Comparison of ENCODE assay signal across 8 mouse cellular contexts in genomic region chr3:69005338-69006245, GRCm38 (mm10). TPM values are rescaled to one million over a fixed set of nuclear protein-coding genes. Genes with fewer than 3 reads are reported as not detected.
DNase-seq lines count a peak whose midpoint lies in the region; ATAC-seq and TF ChIP-seq lines count a peak whose summit lies in the region.

No protein-coding gene starts in this region.

- peak overlapping the region; percentile 96 for H3K27ac ChIP-seq in ES-E14 (ENCODE audit: insufficient read depth, low read depth, low read length, poor library complexity, severe bottlenecking)
- peak overlapping the region; percentile 93 for H3K27ac ChIP-seq in forebrain, embryonic 13.5 days
- H3K27ac ChIP-seq in layer of hippocampus, adult 2 months: peak overlapping the region; percentile 93

- DNase-seq in ES-E14 (ENCODE audit: low read depth, low spot score): peak; percentile 28
- peak; percentile 54 for DNase-seq in cerebellum, adult 11 months
- peak; percentile 39 for DNase-seq in heart, postnatal 25 days (ENCODE audit: low spot score)
- DNase-seq in layer of hippocampus, adult 2 months (ENCODE audit: low spot score in 2 of 2): peak; percentile 2 to 14
- peak; percentile 71 for DNase-seq in lung, postnatal 10 days
- DNase-seq in ovary, postnatal 10 days (ENCODE audit: low spot score): peak; percentile 44
- DNase-seq in thymus, postnatal 14 days: peak; percentile 63

- peak; percentile 19; the same call in 1 of the 2 replicates for TF ChIP-seq CTCF in layer of hippocampus, adult 2 months (conservative IDR thresholded peaks at IDR 0.05)

- peak overlapping the region; percentile 97 for H3K4me3 ChIP-seq in ES-E14 (ENCODE audit: insufficient read depth in 1 of 2, low read depth in 1 of 2, low read length in 2 of 2, poor library complexity in 1 of 2, severe bottlenecking in 1 of 2)
- H3K4me3 ChIP-seq in forebrain, embryonic 13.5 days: peak overlapping the region; percentile 99
- peak overlapping the region; percentile 77 for H3K4me3 ChIP-seq in layer of hippocampus, adult 2 months

- intact Hi-C loops in heart, postnatal 25 days (cut with DNase I): loop anchor here (2.0 kb wide), 2 partner anchors 37 to 121 kb away; partner anchors contain the start of gene Kpna4

- H3K4me1 ChIP-seq in ES-E14 (ENCODE audit: control insufficient read depth in 2 of 2, insufficient read depth in 2 of 2, low read length in 2 of 2, poor library complexity in 1 of 2): 0 out of 4 replicates have a peak, but pooled peaks cover 0 to 2% of the 10 kb centered on the region in 2 experiments
- H3K4me1 ChIP-seq in forebrain, embryonic 13.5 days: peaks cover 35% of the 10 kb centered on the region

- WGBS in forebrain, embryonic 13.5 days: under 1% methylated on average over 71 of the region's 72 CpGs

- no peaks in the 10 kb centered on the region; the same call in 1 of the 2 replicates for H3K36me3 ChIP-seq in ES-E14 (ENCODE audit: control insufficient read depth, insufficient read depth, low read length, poor library complexity, severe bottlenecking)
- H3K36me3 ChIP-seq in forebrain, embryonic 13.5 days (ENCODE audit: poor library complexity, severe bottlenecking): no peaks in the 10 kb centered on the region

- H3K9ac ChIP-seq in ES-E14 (ENCODE audit: insufficient read depth, low read depth, low read length, poor library complexity, severe bottlenecking): peak overlapping the region; percentile 99
- peak overlapping the region; percentile 94 for H3K9ac ChIP-seq in forebrain, embryonic 13.5 days

- H3K9me3 ChIP-seq in ES-E14 (ENCODE audit: control insufficient read depth, insufficient read depth, low read depth, low read length): no peaks in the 10 kb centered on the region
- no peaks in the 10 kb centered on the region for H3K9me3 ChIP-seq in forebrain, embryonic 13.5 days (replicated peaks)

- peak overlapping the region; percentile 84 for H3K4me2 ChIP-seq in forebrain, embryonic 13.5 days

- in situ Hi-C loops in ES-E14 (cut with MboI; ENCODE audit: low sequenced_read_pairs in 2 of 2, unreplicated experiment in 2 of 2): no loop called here

- H3K27me3 ChIP-seq in forebrain, embryonic 13.5 days: no peaks in the 10 kb centered on the region

- ATAC-seq in forebrain, embryonic 13.5 days: peak; percentile 62

TF ChIP-seq in ES-E14, 5 proteins besides CTCF, POLR2A, EP300 and RAD21:
- TF ChIP-seq HCFC1 (IDR thresholded peaks at IDR 0.05; ENCODE audit: borderline replicate concordance, insufficient read depth, low read length) (no peak), ZNF384 (IDR thresholded peaks at IDR 0.05; ENCODE audit: low read depth, low read length) (no peak), CHD2 (IDR thresholded peaks at IDR 0.05; ENCODE audit: low read depth, low read length) (no peak), MAFK (IDR thresholded peaks at IDR 0.05; ENCODE audit: insufficient read depth, low read depth, low read length) (no peak), ZC3H11A (IDR thresholded peaks at IDR 0.05; ENCODE audit: borderline replicate concordance, low read depth, low read length) (no peak)

RNA-seq across cellular contexts. Expression of gene Smc4, which starts 1.1 kb away (rescaled TPM):
- 63.7 and 91.4 TPM in 2 replicates for total RNA-seq in ES-E14 (2012; rRNA removed)
- polyA plus RNA-seq in forebrain, embryonic 13.5 days (2015; fragmentation: Nextera tagmentation; extraction: Ambion mirVana): 177 and 180 TPM in 2 replicates
- total RNA-seq in heart, postnatal 25 days (2021): 10 to 100 TPM; 15.3 to 16.0 TPM
- total RNA-seq in layer of hippocampus, adult 2 months (2021): 1 to 10 TPM; 6.6 to 7.7 TPM

RNA-seq across cellular contexts. Expression of gene Ift80, which starts 1.2 kb away (rescaled TPM):
- 9.9 and 16.5 TPM in 2 replicates for total RNA-seq in ES-E14 (2012; rRNA removed)
- polyA plus RNA-seq in forebrain, embryonic 13.5 days (2015; fragmentation: Nextera tagmentation; extraction: Ambion mirVana): 12.8 and 13.9 TPM in 2 replicates
- 1 to 10 TPM; 4.1 to 7.0 TPM for total RNA-seq in heart, postnatal 25 days (2021)
- 10 to 100 TPM; 25.5 to 27.0 TPM for total RNA-seq in layer of hippocampus, adult 2 months (2021)

RNA-seq across cellular contexts. Expression of gene Trim59, which starts 39.0 kb away (rescaled TPM):
- total RNA-seq in ES-E14 (2012; rRNA removed): 52.1 and 59.7 TPM in 2 replicates
- polyA plus RNA-seq in forebrain, embryonic 13.5 days (2015; fragmentation: Nextera tagmentation; extraction: Ambion mirVana): 132 and 134 TPM in 2 replicates
- total RNA-seq in heart, postnatal 25 days (2021): 1 to 10 TPM; 2.5 to 2.7 TPM
- 10 to 100 TPM; 10.7 to 12.9 TPM for total RNA-seq in layer of hippocampus, adult 2 months (2021)

Comparison
In these comparisons a context has a peak if more than half of its experiments do, and no peak if none do; other contexts are left out.
1. Peak in every context shown above with its lines: DNase-seq, ATAC-seq, H3K4me3 ChIP-seq and H3K27ac ChIP-seq.
2. DNase-seq: peak in every context shown above with its lines; median percentile 71 in lung, postnatal 10 days; 63 in thymus, postnatal 14 days; 54 in cerebellum, adult 11 months; 44 in ovary, postnatal 10 days; 39 in heart, postnatal 25 days; 28 in ES-E14; 8 in layer of hippocampus, adult 2 months.